Mouse (Mus musculus) intestine, embryonic 16.5 days (tissue): ENCODE measurements around the gene Efs. TPM values are rescaled to one million over a fixed set of nuclear protein-coding genes. Genes with fewer than 3 reads are reported as not detected.
"Not testable (repeated sequence)": the region's sequence is repeated elsewhere in the genome, so short reads cannot be mapped to it uniquely, and the experiment has no call there.

Experiments used
- ATAC-seq: fragments of 200-750 bp; cut with Nextera tagmentation; 2 replicates; pipeline ENCODE4 v1.8.0; 2017; ENCODE audit warnings: moderate TSS enrichment, moderate library complexity
- H3K27ac ChIP-seq: fragments of 300-500 bp; sonication (generic); 2 replicates; pipeline ENCODE4 v1.5.1; 2014; ENCODE audit warnings: mild to moderate bottlenecking, low read length
- H3K27me3 ChIP-seq: fragments of 300-500 bp; sonication (generic); replicated peaks from 2 replicates; pipeline ENCODE4 v1.6.1; 2014; ENCODE audit warnings: low read length, control low read depth, mixed read lengths; ENCODE audit not compliant: control insufficient read depth, insufficient read depth
- H3K36me3 ChIP-seq: fragments of 300-500 bp; sonication (generic); 2 replicates; pipeline ENCODE4 v1.6.1; 2014; ENCODE audit warnings: low read length, control low read depth; ENCODE audit not compliant: control insufficient read depth, insufficient read depth
- H3K4me1 ChIP-seq: fragments of 300-500 bp; sonication (generic); 2 replicates; pipeline ENCODE4 v1.6.1; 2014; ENCODE audit warnings: low read length, control low read depth, mixed read lengths; ENCODE audit not compliant: control insufficient read depth, insufficient read depth
- H3K4me2 ChIP-seq: fragments of 300-500 bp; sonication (generic); 2 replicates; pipeline ENCODE4 v1.6.1; 2014; ENCODE audit warnings: low read depth, low read length, control low read depth
- H3K4me3 ChIP-seq: fragments of 300-500 bp; sonication (generic); 2 replicates; pipeline ENCODE4 v1.5.1; 2014; ENCODE audit warnings: mild to moderate bottlenecking, low read length
- H3K9ac ChIP-seq: fragments of 300-500 bp; sonication (generic); 2 replicates; pipeline ENCODE4 v1.6.1; 2014; ENCODE audit warnings: low read depth, low read length
- H3K9me3 ChIP-seq: fragments of 300-500 bp; sonication (generic); 2 replicates; pipeline ENCODE4 v1.6.1; 2016; ENCODE audit warnings: low read length, control low read depth; ENCODE audit not compliant: control insufficient read depth
- WGBS: fragments of 180-500 bp; shearing (Covaris S2); extraction: QIAGEN DNeasy Blood & Tissue Kit; methylation state at CpG from one replicate; pipeline ENCODE4 v1.1.7; 2014; 5-methylcytosine and 5-hydroxymethylcytosine counted together
- polyA plus RNA-seq: library from polyadenylated mRNA; unstranded; fragments of >200 nt; fragmentation: Nextera tagmentation; extraction: Ambion mirVana; gene quantifications from 2 replicates; pipeline ENCODE4 v1.2.1, GENCODE M21; 2015

The Efs gene
- polyA plus RNA-seq: 17.1 and 18.0 TPM in 2 replicates

- Histone ChIP-seq H3K4me1 (peaks cover 30% of the 10 kb centered on the region), H3K27ac (peak within 1 kb of the TSS; percentile 99), H3K4me2 (peak within 1 kb of the TSS; percentile 93), H3K4me3 (peak within 1 kb of the TSS; percentile 63), H3K9me3 (no peaks in the 10 kb centered on the region), H3K36me3 (no peaks in the 10 kb centered on the region; the same call in 1 of the 2 replicates), H3K27me3 (no peaks in the 10 kb centered on the region; the same call in 1 of the 2 replicates), H3K9ac (peak within 1 kb of the TSS; percentile 89)
- WGBS: 5% methylated on average over 57 of the region's 57 CpGs
- peak; percentile 65 for ATAC-seq
These were observed at the start of gene Efs for GRCm38 (mm10) chr14:54925349-54926342. Gene Efs, minus strand, starts transcription at chr14:54926126.

GRCm38 (mm10) chr14:54974068-54974791 lies 48.3 kb upstream of the Efs start:
- Histone ChIP-seq H3K9ac (no peak overlapping the region), H3K27me3 (no peaks in the 10 kb centered on the region), H3K4me3 (no peak overlapping the region), H3K27ac (no peak overlapping the region), H3K36me3 (no peaks in the 10 kb centered on the region), H3K4me2 (no peak overlapping the region), H3K9me3 (no peaks in the 10 kb centered on the region), H3K4me1 (no peaks in the 10 kb centered on the region)
- WGBS: 82% methylated on average over 6 of the region's 6 CpGs
- ATAC-seq: no peak

DNA sequence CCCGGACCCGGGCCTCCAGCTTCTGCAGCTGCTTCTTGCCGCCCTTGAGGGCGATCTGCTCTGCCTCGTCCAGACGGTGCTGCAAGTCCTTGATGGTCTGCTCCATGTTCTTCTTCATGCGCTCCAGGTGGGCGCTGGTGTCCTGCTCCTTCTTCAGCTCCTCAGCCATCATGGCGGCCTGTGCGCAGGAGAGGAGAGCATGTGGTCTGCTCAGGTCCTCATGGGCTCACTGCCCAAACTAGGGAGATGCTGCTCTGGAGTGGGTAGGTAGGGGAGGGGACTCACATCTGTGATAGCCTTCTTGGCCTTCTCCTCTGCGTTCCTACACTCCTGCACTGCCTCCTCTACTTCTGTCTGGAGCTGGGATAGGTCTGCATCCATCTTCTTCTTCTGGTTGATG lies 46.9 kb upstream of the Efs start:
- 93% methylated on average over 8 of the region's 11 CpGs for WGBS

GRCm38 (mm10) chr14:54968344-54968743 lies 42.4 kb upstream of the Efs start:
- no peaks in the 10 kb centered on the region for H3K4me1 ChIP-seq
- H3K9me3 ChIP-seq: no peaks in the 10 kb centered on the region
- no peak for ATAC-seq
- H3K9ac ChIP-seq: no peak overlapping the region
- H3K4me3 ChIP-seq: no peak overlapping the region
- no peak overlapping the region for H3K27ac ChIP-seq
- H3K27me3 ChIP-seq: no peaks in the 10 kb centered on the region
- no peak overlapping the region for H3K4me2 ChIP-seq
- no peaks in the 10 kb centered on the region for H3K36me3 ChIP-seq

More for the DNA sequence above, 46.9 kb upstream of the Efs start:
- not testable (repeated sequence) for H3K27me3 ChIP-seq, H3K27ac ChIP-seq, H3K4me2 ChIP-seq, H3K4me3 ChIP-seq, H3K4me1 ChIP-seq, H3K9ac ChIP-seq, H3K36me3 ChIP-seq, H3K9me3 ChIP-seq, ATAC-seq

- Histone ChIP-seq H3K9me3 (no peaks in the 10 kb centered on the region), H3K36me3 (no peaks in the 10 kb centered on the region), H3K4me3 (no peak overlapping the region), H3K27ac (no peak overlapping the region), H3K4me1 (no peaks in the 10 kb centered on the region), H3K4me2 (no peak overlapping the region), H3K9ac (no peak overlapping the region), H3K27me3 (no peaks in the 10 kb centered on the region)
- 94% methylated on average over 3 of the region's 3 CpGs for WGBS
- ATAC-seq: no peak
These were observed 41.9 kb upstream of the Efs start for GRCm38 (mm10) chr14:54967874-54968273.

DNA sequence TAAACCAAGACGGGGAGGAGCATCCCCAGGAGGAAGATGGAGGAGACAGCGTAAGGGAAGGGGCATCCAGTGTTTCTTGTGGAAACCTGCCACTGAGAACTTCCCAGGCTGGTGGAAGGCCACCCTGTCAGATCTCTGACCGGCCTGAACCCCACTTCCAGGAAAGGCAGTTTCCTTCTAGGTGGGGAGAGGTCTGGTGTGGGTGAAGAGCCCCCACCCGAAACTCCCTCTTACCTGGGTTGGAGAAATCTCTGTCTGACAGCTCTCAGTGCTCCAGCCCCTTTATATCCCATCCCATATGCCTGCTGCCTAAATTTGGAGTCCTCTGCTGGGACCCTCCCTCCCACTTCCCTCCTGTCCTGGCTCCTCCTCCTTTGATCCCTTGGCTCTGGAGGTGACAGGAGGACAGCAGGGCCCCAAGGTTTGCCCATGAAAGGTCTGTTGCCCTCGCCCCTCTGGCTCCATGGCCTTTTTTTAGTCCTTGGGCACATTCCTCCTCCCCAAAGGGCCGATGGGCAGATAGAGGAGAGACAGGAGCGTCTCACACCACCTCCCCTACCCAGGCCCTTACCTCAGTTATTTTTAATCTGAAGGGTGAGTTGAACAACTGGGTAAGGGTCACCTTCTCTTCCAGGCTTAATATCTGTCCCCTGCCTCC lies 40.5 kb upstream of the Efs start, which contains the start of gene Myh6:
Gene Myh6, minus strand, starts transcription at position 608 of the 658 bp plus-strand sequence.
- WGBS: 63% methylated on average over 7 of the region's 7 CpGs
- no peak for ATAC-seq

DNA sequence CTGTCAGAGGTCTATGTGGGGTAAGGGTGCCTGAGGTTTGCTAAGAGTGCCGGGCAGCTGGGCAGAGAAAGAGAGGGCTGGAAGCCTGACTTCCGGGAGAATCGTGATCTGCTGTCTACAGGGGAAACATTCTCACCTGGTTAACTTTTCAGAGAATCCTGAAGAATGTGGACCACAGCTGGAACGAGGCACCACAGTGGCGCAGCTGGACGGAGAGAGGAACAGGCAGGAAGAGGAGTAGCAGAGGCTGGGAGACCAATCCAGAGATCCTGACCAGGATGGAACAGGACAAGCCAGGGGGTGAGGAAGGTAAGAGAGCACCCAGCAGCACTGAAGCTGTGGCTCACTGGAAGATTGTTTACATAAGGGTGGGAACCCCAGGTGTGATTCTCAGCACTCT lies 39.7 kb upstream of the Efs start:
- no peak for ATAC-seq
- Histone ChIP-seq H3K9ac (no peak overlapping the region), H3K36me3 (no peaks in the 10 kb centered on the region), H3K4me2 (no peak overlapping the region), H3K4me1 (no peaks in the 10 kb centered on the region), H3K27ac (no peak overlapping the region), H3K27me3 (no peaks in the 10 kb centered on the region), H3K4me3 (no peak overlapping the region), H3K9me3 (no peaks in the 10 kb centered on the region)
- WGBS: 57% methylated on average over 6 of the region's 6 CpGs

More for the DNA sequence above, 40.5 kb upstream of the Efs start, which contains the start of gene Myh6:
- Histone ChIP-seq H3K9me3 (no peaks in the 10 kb centered on the region), H3K36me3 (no peaks in the 10 kb centered on the region), H3K27ac (no peak within 1 kb of the TSS), H3K4me1 (no peaks in the 10 kb centered on the region), H3K9ac (no peak within 1 kb of the TSS), H3K4me3 (no peak within 1 kb of the TSS), H3K4me2 (no peak within 1 kb of the TSS), H3K27me3 (no peaks in the 10 kb centered on the region)

DNA sequence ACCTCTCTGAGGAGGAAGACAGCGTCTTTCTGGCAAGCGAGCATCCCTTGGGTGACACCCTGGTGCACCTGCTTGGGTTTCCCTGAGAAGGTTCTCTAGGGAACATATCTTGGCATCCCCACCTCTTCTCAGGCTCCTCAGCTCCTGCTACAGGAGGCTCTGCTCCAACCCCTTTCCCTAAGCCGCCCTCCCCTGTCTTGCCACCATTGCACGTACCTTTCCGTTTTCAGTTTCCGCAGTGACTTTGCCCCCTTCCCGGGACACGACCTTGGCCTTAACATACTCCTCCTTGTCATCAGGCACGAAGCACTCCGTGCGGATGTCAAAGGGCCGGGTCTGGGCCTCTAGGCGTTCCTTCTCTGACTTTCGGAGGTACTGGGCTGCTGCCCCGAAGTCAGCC lies 39.1 kb upstream of the Efs start:
- H3K4me3 ChIP-seq: no peak overlapping the region
- H3K4me2 ChIP-seq: no peak overlapping the region
- H3K36me3 ChIP-seq: no peaks in the 10 kb centered on the region
- no peaks in the 10 kb centered on the region for H3K9me3 ChIP-seq
- no peaks in the 10 kb centered on the region for H3K27me3 ChIP-seq
- WGBS: 74% methylated on average over 15 of the region's 15 CpGs
- no peak for ATAC-seq
- H3K27ac ChIP-seq: no peak overlapping the region
- H3K4me1 ChIP-seq: no peaks in the 10 kb centered on the region
- no peak overlapping the region for H3K9ac ChIP-seq

DNA sequence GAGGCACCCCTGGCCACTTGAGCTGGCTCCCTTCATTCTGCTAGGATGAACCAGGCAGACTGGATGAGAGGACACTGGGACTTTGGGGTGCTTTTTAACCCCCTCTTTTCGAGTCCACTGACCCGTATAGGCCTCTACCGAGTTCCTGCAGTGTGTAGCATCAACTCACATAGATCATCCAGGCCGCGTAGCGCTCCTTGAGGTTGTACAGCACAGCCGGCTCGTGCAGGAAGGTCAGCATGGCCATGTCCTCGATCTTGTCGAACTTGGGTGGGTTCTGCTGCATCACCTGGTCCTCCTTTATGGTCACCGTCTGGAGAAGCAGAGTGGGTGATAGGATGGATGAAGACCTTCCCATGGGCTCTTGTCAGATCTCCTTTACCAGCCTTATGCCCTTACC lies 37.8 kb upstream of the Efs start:
- H3K4me1 ChIP-seq: no peaks in the 10 kb centered on the region
- H3K9me3 ChIP-seq: no peaks in the 10 kb centered on the region
- no peak overlapping the region for H3K27ac ChIP-seq
- H3K4me2 ChIP-seq: no peak overlapping the region
- no peak for ATAC-seq
- H3K36me3 ChIP-seq: no peaks in the 10 kb centered on the region
- WGBS: 90% methylated on average over 11 of the region's 11 CpGs
- no peak overlapping the region for H3K9ac ChIP-seq
- no peak overlapping the region for H3K4me3 ChIP-seq
- no peaks in the 10 kb centered on the region for H3K27me3 ChIP-seq
